8 mouse cellular contexts compared by ENCODE assay signal in the genomic region with DNA sequence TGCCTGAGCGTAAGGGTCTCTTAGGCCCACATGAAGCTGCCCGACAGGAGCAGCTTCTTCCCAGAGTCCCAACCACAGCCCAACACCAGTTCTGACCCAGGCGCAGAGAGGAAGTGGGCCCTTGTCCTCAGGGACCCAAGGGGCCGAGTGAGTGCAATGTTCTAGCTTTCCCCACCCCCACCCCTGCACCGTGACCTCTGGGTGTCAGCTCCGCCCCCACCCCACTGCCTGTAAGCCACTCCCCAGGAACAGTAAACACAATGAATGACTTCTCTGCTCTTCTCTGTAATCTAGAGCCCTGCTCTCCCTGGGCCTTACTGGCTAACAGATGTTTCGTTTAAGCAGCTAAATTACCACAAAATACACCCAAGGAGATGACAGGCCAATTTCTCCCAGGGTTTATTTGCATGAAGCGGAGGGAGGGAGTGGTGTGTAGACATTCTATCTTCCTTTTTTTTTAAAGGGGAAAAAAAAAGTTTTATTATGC. TPM values are rescaled to one million over a fixed set of nuclear protein-coding genes. Genes with fewer than 3 reads are reported as not detected.
A peak's percentile ranks its signal among the peaks of the same experiment; 100 is the strongest.
DNase-seq lines count a peak whose midpoint lies in the region; ATAC-seq and TF ChIP-seq lines count a peak whose summit lies in the region.

No protein-coding gene starts in this region.

- peaks cover 87% of the 10 kb centered on the region for H3K4me1 ChIP-seq in forebrain, embryonic 12.5 days
- peaks cover 21% of the 10 kb centered on the region for H3K4me1 ChIP-seq in intestine, postnatal 0 days (replicated peaks; ENCODE audit: control insufficient read depth, insufficient read depth, low read length)
- peaks cover 70% of the 10 kb centered on the region for H3K4me1 ChIP-seq in lung, embryonic 16.5 days (replicated peaks; ENCODE audit: control insufficient read depth, insufficient read depth, low read length)

- peak overlapping the region; percentile 70 for H3K27ac ChIP-seq in forebrain, embryonic 12.5 days
- peak overlapping the region; percentile 55; the same call in 1 of the 2 replicates for H3K27ac ChIP-seq in intestine, postnatal 0 days (ENCODE audit: low read depth, low read length)
- peak overlapping the region; percentile 70 for H3K27ac ChIP-seq in lung, embryonic 16.5 days (ENCODE audit: low read length)

- peak; percentile 84 for DNase-seq in R1 (ENCODE audit: low read depth, low spot score)
- DNase-seq in retina, embryonic 14.5 days (ENCODE audit: low spot score): peak; percentile 44
- DNase-seq in urinary bladder, postnatal 4 days (ENCODE audit: low spot score in 2 of 2): no peak
- DNase-seq in right cerebral cortex, postnatal 10 days (ENCODE audit: low spot score in 2 of 2): no peak
- no peak for DNase-seq in urinary bladder, adult 18-20 months (ENCODE audit: low spot score in 2 of 2)

- H3K27me3 ChIP-seq in forebrain, embryonic 12.5 days: no peaks in the 10 kb centered on the region
- H3K27me3 ChIP-seq in intestine, postnatal 0 days (replicated peaks; ENCODE audit: control insufficient read depth, insufficient read depth, low read length): no peaks in the 10 kb centered on the region
- H3K27me3 ChIP-seq in lung, embryonic 16.5 days (ENCODE audit: control insufficient read depth, insufficient read depth, low read depth, low read length): no peaks in the 10 kb centered on the region

- H3K9ac ChIP-seq in forebrain, embryonic 12.5 days: no peak overlapping the region
- no peak overlapping the region for H3K9ac ChIP-seq in intestine, postnatal 0 days (ENCODE audit: low read depth, low read length)
- no peak overlapping the region for H3K9ac ChIP-seq in lung, embryonic 16.5 days (ENCODE audit: low read length)

- peak; percentile 48; the same call in 1 of the 2 replicates for ATAC-seq in forebrain, embryonic 12.5 days (ENCODE audit: low FRiP score)
- no peak for ATAC-seq in intestine, postnatal 0 days
- peak; percentile 81 for ATAC-seq in lung, embryonic 16.5 days (ENCODE audit: low read depth)

- H3K4me3 ChIP-seq in forebrain, embryonic 12.5 days (replicated peaks): no peak overlapping the region
- H3K4me3 ChIP-seq in intestine, postnatal 0 days (ENCODE audit: low read depth, low read length): no peak overlapping the region
- no peak overlapping the region for H3K4me3 ChIP-seq in lung, embryonic 16.5 days (ENCODE audit: low read length)

- no peaks in the 10 kb centered on the region for H3K36me3 ChIP-seq in forebrain, embryonic 12.5 days (replicated peaks)
- H3K36me3 ChIP-seq in intestine, postnatal 0 days (ENCODE audit: control insufficient read depth, insufficient read depth): no peaks in the 10 kb centered on the region
- no peaks in the 10 kb centered on the region for H3K36me3 ChIP-seq in lung, embryonic 16.5 days (ENCODE audit: control insufficient read depth, insufficient read depth, low read length)

- TF ChIP-seq CTCF in intestine, postnatal 0 days (IDR thresholded peaks at IDR 0.05; ENCODE audit: low read depth): no peak

- 0 out of 2 replicates have a peak overlapping the region, but pooled peaks have one; percentile 1 for H3K4me2 ChIP-seq in forebrain, embryonic 12.5 days
- 0 out of 2 replicates have a peak overlapping the region, but pooled peaks have one; percentile 3 for H3K4me2 ChIP-seq in intestine, postnatal 0 days (replicated peaks; ENCODE audit: low read depth)
- H3K4me2 ChIP-seq in lung, embryonic 16.5 days (ENCODE audit: low read depth, low read length): no peak overlapping the region

- 21% methylated on average over 8 of the region's 8 CpGs for WGBS in forebrain, embryonic 12.5 days
- 15% methylated on average over 8 of the region's 8 CpGs for WGBS in intestine, postnatal 0 days
- WGBS in lung, embryonic 16.5 days: 13% methylated on average over 8 of the region's 8 CpGs

- no peaks in the 10 kb centered on the region for H3K9me3 ChIP-seq in forebrain, embryonic 12.5 days
- no peaks in the 10 kb centered on the region for H3K9me3 ChIP-seq in intestine, postnatal 0 days (ENCODE audit: control insufficient read depth)
- H3K9me3 ChIP-seq in lung, embryonic 16.5 days (ENCODE audit: control insufficient read depth, low read length): no peaks in the 10 kb centered on the region

RNA-seq across cellular contexts. Expression of gene Vav2, which starts 15.1 kb away (rescaled TPM):
- polyA plus RNA-seq in forebrain, embryonic 12.5 days (2016; fragmentation: Nextera tagmentation; extraction: Ambion mirVana): 15.0 and 17.2 TPM in 2 replicates
- polyA plus RNA-seq in intestine, postnatal 0 days (2015; fragmentation: Nextera tagmentation; extraction: Ambion mirVana): 5.4 and 6.8 TPM in 2 replicates
- polyA plus RNA-seq in lung, embryonic 16.5 days (2015; fragmentation: Nextera tagmentation; extraction: Ambion mirVana): 8.6 and 8.7 TPM in 2 replicates

RNA-seq across cellular contexts. Expression of gene Brd3os, which starts 30.4 kb away (rescaled TPM):
- 16.4 and 18.4 TPM in 2 replicates for polyA plus RNA-seq in forebrain, embryonic 12.5 days (2016; fragmentation: Nextera tagmentation; extraction: Ambion mirVana)
- 1.5 and 1.8 TPM in 2 replicates for polyA plus RNA-seq in intestine, postnatal 0 days (2015; fragmentation: Nextera tagmentation; extraction: Ambion mirVana)
- polyA plus RNA-seq in lung, embryonic 16.5 days (2015; fragmentation: Nextera tagmentation; extraction: Ambion mirVana): 7.6 and 7.9 TPM in 2 replicates

Comparison
In these comparisons a context has a peak if more than half of its experiments do, and no peak if none do; other contexts are left out.
1. DNase-seq: peak in R1 (single experiment) and retina, embryonic 14.5 days (single experiment); none in urinary bladder, postnatal 4 days (0 of 2), right cerebral cortex, postnatal 10 days (0 of 2) and urinary bladder, adult 18-20 months (0 of 2).
2. Peak in every context shown above with its lines, with median percentiles within 50 percentile points of each other: H3K27ac ChIP-seq.